Mouse (Mus musculus) heart, postnatal 0 days (tissue): Measurements from ENCODE around the gene Clic1.

Experiments
- CTCF ChIP-seq: IDR thresholded peaks from 2 replicates; pipeline ENCODE4 v1.5.1; 2016; ENCODE audit warnings: antibody characterized with exemption, control low read depth, low read depth
- EP300 ChIP-seq: IDR thresholded peaks from 2 replicates; pipeline ENCODE4 v1.6.1; 2016; ENCODE audit warnings: antibody characterized with exemption, low read depth

DNA sequence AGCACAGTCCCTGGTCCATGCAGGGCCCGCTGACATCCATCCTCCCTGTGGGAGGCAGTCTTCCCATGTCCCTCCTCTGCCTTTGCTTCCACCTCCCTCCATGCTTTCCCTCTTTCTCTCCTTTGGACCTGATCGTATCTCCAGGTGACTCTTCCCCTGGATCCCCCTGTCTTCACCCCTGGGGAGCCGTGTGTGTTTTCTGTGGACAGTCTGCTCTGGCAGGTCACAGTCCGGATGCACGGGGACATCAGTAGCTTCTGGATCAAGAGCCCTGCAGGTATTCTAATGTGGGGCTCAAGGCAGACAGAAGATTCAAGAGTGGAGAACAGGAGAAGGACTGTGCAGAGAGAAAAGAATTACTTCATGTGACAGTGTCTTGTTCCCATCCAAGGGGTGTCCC, 26.5 kb upstream of the Clic1 start:
- no peak for TF ChIP-seq CTCF
- TF ChIP-seq EP300: no peak
